Mouse (Mus musculus) heart, postnatal 0 days (tissue): ENCODE measurements around the gene Cryaa. TPM values are rescaled to one million over a fixed set of nuclear protein-coding genes. Genes with fewer than 3 reads are reported as not detected.
A peak's percentile ranks its signal among the peaks of the same experiment; 100 is the strongest.
"Not testable (repeated sequence)": the region's sequence is repeated elsewhere in the genome, so short reads cannot be mapped to it uniquely, and the experiment has no call there.

Experiments used
- ATAC-seq: fragments of 200-750 bp; cut with Nextera tagmentation; 2 replicates; pipeline ENCODE4 v1.8.0; 2017; ENCODE audit warnings: low read depth, moderate number of reproducible peaks, moderate library complexity; ENCODE audit not compliant: insufficient read depth
- DNase-seq: peaks from one replicate; pipeline ENCODE4 v3.0.0-alpha.2; 2016; ENCODE audit warnings: low spot score
- H3K27ac ChIP-seq: fragments of 300-500 bp; sonication (generic); 2 replicates; pipeline ENCODE4 v1.5.1; 2014; ENCODE audit warnings: low read depth, mild to moderate bottlenecking
- H3K27me3 ChIP-seq: fragments of 300-500 bp; sonication (generic); 2 replicates; pipeline ENCODE4 v1.6.1; 2014; ENCODE audit warnings: low read length, mixed read lengths; ENCODE audit not compliant: control insufficient read depth, insufficient read depth
- H3K36me3 ChIP-seq: fragments of 300-500 bp; sonication (generic); replicated peaks from 2 replicates; pipeline ENCODE4 v1.6.1; 2014; ENCODE audit warnings: low read length, mixed read lengths; ENCODE audit not compliant: control insufficient read depth, insufficient read depth
- H3K4me1 ChIP-seq: fragments of 300-500 bp; sonication (generic); 2 replicates; pipeline ENCODE4 v1.6.1; 2014; ENCODE audit warnings: antibody characterized with exemption; ENCODE audit not compliant: control insufficient read depth, insufficient read depth
- H3K4me2 ChIP-seq: fragments of 300-500 bp; sonication (generic); 2 replicates; pipeline ENCODE4 v1.6.1; 2014; ENCODE audit warnings: low read depth, mild to moderate bottlenecking, low read length, moderate library complexity
- H3K4me3 ChIP-seq: fragments of 300-500 bp; sonication (generic); 2 replicates; pipeline ENCODE4 v1.5.1; 2014; ENCODE audit warnings: low read depth, low read length
- H3K9ac ChIP-seq: fragments of 300-500 bp; sonication (generic); replicated peaks from 2 replicates; pipeline ENCODE4 v1.6.1; 2014; ENCODE audit warnings: low read depth, low read length, mixed read lengths
- H3K9me3 ChIP-seq: fragments of 300-500 bp; sonication (generic); replicated peaks from 2 replicates; pipeline ENCODE4 v1.6.1; 2016; ENCODE audit warnings: low read length; ENCODE audit not compliant: control insufficient read depth
- CTCF ChIP-seq: IDR thresholded peaks from 2 replicates; pipeline ENCODE4 v1.5.1; 2016; ENCODE audit warnings: antibody characterized with exemption, control low read depth, low read depth
- EP300 ChIP-seq: IDR thresholded peaks from 2 replicates; pipeline ENCODE4 v1.6.1; 2016; ENCODE audit warnings: antibody characterized with exemption, low read depth
- WGBS: fragments of 180-500 bp; shearing (Covaris S2); extraction: QIAGEN DNeasy Blood & Tissue Kit; methylation state at CpG from one replicate; pipeline ENCODE4 v1.1.7; 2014; 5-methylcytosine and 5-hydroxymethylcytosine counted together
- polyA plus RNA-seq: library from polyadenylated mRNA; unstranded; fragments of >200 nt; fragmentation: Nextera tagmentation; extraction: Ambion mirVana; gene quantifications from 2 replicates; pipeline ENCODE4 v1.2.1, GENCODE M21; 2015
- total RNA-seq: library from RNA; depleted of rRNA; stranded (reverse); fragments of >200 nt; gene quantifications from 2 replicates; pipeline ENCODE4 v1.2.3, GENCODE M21; 2014; ENCODE audit warnings: low replicate concordance

Gene Cryaa
- total and polyA plus RNA-seq, 2 experiments from 2014 or later = not detected

GRCm38 (mm10) chr17:31689606-31690005 lies 12.0 kb downstream of the Cryaa start:
- no peak for DNase-seq
- no peak for TF ChIP-seq EP300
- TF ChIP-seq CTCF = no peak
- no peak overlapping the region for H3K4me2 ChIP-seq
- no peak for ATAC-seq
- H3K4me1 ChIP-seq = peaks cover 15% of the 10 kb centered on the region; the same call in 1 of the 2 replicates
- H3K27ac ChIP-seq = no peak overlapping the region
- no peaks in the 10 kb centered on the region for H3K9me3 ChIP-seq
- H3K9ac ChIP-seq = no peak overlapping the region
- 67% methylated on average over 1 of the region's 1 CpGs for WGBS
- no peaks in the 10 kb centered on the region for H3K27me3 ChIP-seq
- H3K4me3 ChIP-seq = no peak overlapping the region
- no peaks in the 10 kb centered on the region for H3K36me3 ChIP-seq

- no peaks in the 10 kb centered on the region for H3K36me3 ChIP-seq
- H3K4me3 ChIP-seq = no peak overlapping the region
- no peaks in the 10 kb centered on the region for H3K27me3 ChIP-seq
- H3K9me3 ChIP-seq = no peaks in the 10 kb centered on the region
- 0 out of 2 replicates have a peak, but pooled peaks cover 6% of the 10 kb centered on the region for H3K4me1 ChIP-seq
- peak overlapping the region; percentile 32; the same call in 1 of the 2 replicates for H3K4me2 ChIP-seq
- H3K9ac ChIP-seq = no peak overlapping the region
- TF ChIP-seq CTCF (no peak), EP300 (no peak)
- no peak for ATAC-seq
- no peak for DNase-seq
- no peak overlapping the region for H3K27ac ChIP-seq
- 36% methylated on average over 5 of the region's 5 CpGs for WGBS
These were observed 15.3 kb downstream of the Cryaa start for GRCm38 (mm10) chr17:31692918-31693317.

- H3K27ac ChIP-seq = no peak overlapping the region
- H3K27me3 ChIP-seq = no peaks in the 10 kb centered on the region
- no peak overlapping the region for H3K9ac ChIP-seq
- H3K4me1 ChIP-seq = 0 out of 2 replicates have a peak, but pooled peaks cover 6% of the 10 kb centered on the region
- TF ChIP-seq EP300 = no peak
- peak; percentile 71 for TF ChIP-seq CTCF
- peak overlapping the region; percentile 32; the same call in 1 of the 2 replicates for H3K4me2 ChIP-seq
- no peaks in the 10 kb centered on the region for H3K36me3 ChIP-seq
- WGBS = 4% methylated on average over 20 of the region's 20 CpGs
- H3K9me3 ChIP-seq = no peaks in the 10 kb centered on the region
- ATAC-seq = peak; percentile 69
- no peak overlapping the region for H3K4me3 ChIP-seq
- DNase-seq = peak; percentile 61
These were observed 15.9 kb downstream of the Cryaa start for GRCm38 (mm10) chr17:31693330-31694022.

- no peak for DNase-seq
- ATAC-seq = peak; percentile 24; the same call in 1 of the 2 replicates
- TF ChIP-seq CTCF (0 out of 2 replicates have a peak, but pooled peaks have one; percentile 2), EP300 (no peak)
- Histone ChIP-seq H3K36me3 (no peaks in the 10 kb centered on the region), H3K4me1 (0 out of 2 replicates have a peak, but pooled peaks cover 6% of the 10 kb centered on the region), H3K9ac (no peak overlapping the region), H3K27me3 (no peaks in the 10 kb centered on the region), H3K9me3 (no peaks in the 10 kb centered on the region), H3K4me3 (no peak overlapping the region), H3K4me2 (no peak overlapping the region), H3K27ac (no peak overlapping the region)
- WGBS = 69% methylated on average over 7 of the region's 7 CpGs
These were observed 16.4 kb downstream of the Cryaa start for GRCm38 (mm10) chr17:31694023-31694376.

GRCm38 (mm10) chr17:31694949-31695348 lies 17.3 kb downstream of the Cryaa start:
- no peak overlapping the region for H3K27ac ChIP-seq

GRCm38 (mm10) chr17:31695356-31695755 lies 17.7 kb downstream of the Cryaa start:
- H3K27me3 ChIP-seq, H3K4me3 ChIP-seq, H3K9me3 ChIP-seq, H3K27ac ChIP-seq, H3K4me1 ChIP-seq, DNase-seq, ATAC-seq, H3K4me2 ChIP-seq, H3K36me3 ChIP-seq, H3K9ac ChIP-seq: not testable (repeated sequence)
- WGBS = 94% methylated on average over 6 of the region's 7 CpGs

More at GRCm38 (mm10) chr17:31694949-31695348, 17.3 kb downstream of the Cryaa start:
- Histone ChIP-seq H3K27me3 (no peaks in the 10 kb centered on the region), H3K9ac (no peak overlapping the region), H3K4me3 (no peak overlapping the region), H3K4me2 (no peak overlapping the region), H3K9me3 (no peaks in the 10 kb centered on the region), H3K4me1 (0 out of 2 replicates have a peak, but pooled peaks cover 6% of the 10 kb centered on the region), H3K36me3 (no peaks in the 10 kb centered on the region)
- TF ChIP-seq CTCF (no peak), EP300 (no peak)
- ATAC-seq (no peak), DNase-seq (no peak)
- WGBS = 90% methylated on average over 1 of the region's 1 CpGs
